Mouse (Mus musculus): ENCODE measurements at regions not wholly inside any gene's neighbourhood (a gene's known extent, or its start where the extent isn't known, plus 50 kb on each side); places are given as distances from the start of the nearest gene placed in this dataset.

DNA sequence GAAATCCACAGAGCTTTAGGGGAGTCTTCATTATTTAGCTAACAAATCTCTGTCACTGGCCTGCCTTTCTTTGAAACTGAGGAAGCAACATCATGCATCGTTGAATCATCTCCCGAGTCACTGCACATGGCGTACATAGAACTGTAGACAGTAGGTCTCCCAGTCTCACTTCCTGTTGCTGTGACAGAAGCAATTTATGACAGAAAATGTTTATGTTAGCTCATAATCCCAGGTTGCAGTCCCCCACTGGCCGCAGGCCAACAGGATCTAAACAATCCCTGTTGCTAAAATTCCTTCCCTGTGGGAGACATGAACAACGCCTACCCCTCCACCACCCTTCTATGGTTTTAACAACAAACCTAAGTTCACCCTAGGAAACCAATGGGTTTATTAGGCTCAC is 118.0 kb downstream of the Psat1 start:
- Histone ChIP-seq H3K4me2 (replicated peaks; ENCODE audit: low read depth, low read length) (no peak overlapping the region), H3K9me3 (ENCODE audit: control insufficient read depth, low read depth, low read length) (no peaks in the 10 kb centered on the region), H3K4me3 (ENCODE audit: low read depth, low read length) (no peak overlapping the region), H3K36me3 (ENCODE audit: control insufficient read depth, insufficient read depth, low read length) (no peaks in the 10 kb centered on the region), H3K4me1 (ENCODE audit: control insufficient read depth, insufficient read depth, low read length) (0 out of 2 replicates have a peak, but pooled peaks cover 3% of the 10 kb centered on the region), H3K27me3 (ENCODE audit: control insufficient read depth, insufficient read depth, low read length) (no peaks in the 10 kb centered on the region), H3K9ac (replicated peaks; ENCODE audit: low read depth, low read length) (no peak overlapping the region), H3K27ac (ENCODE audit: low read length) (no peak overlapping the region)
- peak; percentile 28; the same call in 1 of the 2 replicates for ATAC-seq (ENCODE audit: insufficient number of reproducible peaks, insufficient read depth, low FRiP score, low read depth)
- WGBS: 32% methylated on average over 5 of the region's 5 CpGs

DNA sequence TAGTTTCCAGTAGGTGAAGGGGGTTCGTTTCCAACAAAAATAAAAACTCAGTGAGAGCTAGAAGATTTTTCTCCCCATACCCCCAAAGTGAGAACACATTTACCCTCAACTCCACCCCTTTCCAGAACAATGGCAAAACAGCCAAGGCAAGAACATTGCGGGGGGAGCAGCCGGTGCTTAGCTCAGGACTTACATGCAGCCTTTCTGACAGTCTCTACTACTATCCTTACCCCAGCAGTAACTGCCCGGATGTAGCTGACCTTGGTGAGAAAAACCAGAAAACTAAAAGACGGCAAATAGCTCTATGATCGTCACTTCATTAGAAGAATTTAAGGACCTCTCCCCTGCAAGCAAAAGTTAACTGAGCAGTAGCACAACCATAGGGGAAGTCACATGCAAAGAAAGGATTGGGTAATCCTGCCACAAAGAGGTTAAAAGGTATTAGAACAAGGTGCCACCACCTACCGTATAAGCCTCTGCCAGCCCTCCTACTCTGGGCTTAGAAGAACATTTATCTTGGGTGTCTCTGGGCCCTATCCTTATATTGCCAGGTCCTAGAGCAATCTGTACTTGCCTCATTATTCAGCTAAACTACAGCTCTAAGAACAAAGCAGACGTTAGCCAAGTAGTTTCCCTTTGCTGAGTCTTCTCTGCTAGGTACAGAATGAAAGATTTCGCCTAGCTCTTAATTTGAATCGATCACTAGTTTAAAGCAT is 119.0 kb downstream of the Psat1 start:
- Histone ChIP-seq H3K4me2 (replicated peaks; ENCODE audit: low read depth, low read length) (no peak overlapping the region), H3K4me1 (ENCODE audit: control insufficient read depth, insufficient read depth, low read length) (0 out of 2 replicates have a peak, but pooled peaks cover 3% of the 10 kb centered on the region), H3K9me3 (ENCODE audit: control insufficient read depth, low read depth, low read length) (no peaks in the 10 kb centered on the region), H3K4me3 (ENCODE audit: low read depth, low read length) (no peak overlapping the region), H3K9ac (replicated peaks; ENCODE audit: low read depth, low read length) (no peak overlapping the region), H3K27me3 (ENCODE audit: control insufficient read depth, insufficient read depth, low read length) (no peaks in the 10 kb centered on the region), H3K36me3 (ENCODE audit: control insufficient read depth, insufficient read depth, low read length) (no peaks in the 10 kb centered on the region), H3K27ac (ENCODE audit: low read length) (no peak overlapping the region)
- no peak for ATAC-seq (ENCODE audit: insufficient number of reproducible peaks, insufficient read depth, low FRiP score, low read depth)
- WGBS: 69% methylated on average over 10 of the region's 10 CpGs

DNA sequence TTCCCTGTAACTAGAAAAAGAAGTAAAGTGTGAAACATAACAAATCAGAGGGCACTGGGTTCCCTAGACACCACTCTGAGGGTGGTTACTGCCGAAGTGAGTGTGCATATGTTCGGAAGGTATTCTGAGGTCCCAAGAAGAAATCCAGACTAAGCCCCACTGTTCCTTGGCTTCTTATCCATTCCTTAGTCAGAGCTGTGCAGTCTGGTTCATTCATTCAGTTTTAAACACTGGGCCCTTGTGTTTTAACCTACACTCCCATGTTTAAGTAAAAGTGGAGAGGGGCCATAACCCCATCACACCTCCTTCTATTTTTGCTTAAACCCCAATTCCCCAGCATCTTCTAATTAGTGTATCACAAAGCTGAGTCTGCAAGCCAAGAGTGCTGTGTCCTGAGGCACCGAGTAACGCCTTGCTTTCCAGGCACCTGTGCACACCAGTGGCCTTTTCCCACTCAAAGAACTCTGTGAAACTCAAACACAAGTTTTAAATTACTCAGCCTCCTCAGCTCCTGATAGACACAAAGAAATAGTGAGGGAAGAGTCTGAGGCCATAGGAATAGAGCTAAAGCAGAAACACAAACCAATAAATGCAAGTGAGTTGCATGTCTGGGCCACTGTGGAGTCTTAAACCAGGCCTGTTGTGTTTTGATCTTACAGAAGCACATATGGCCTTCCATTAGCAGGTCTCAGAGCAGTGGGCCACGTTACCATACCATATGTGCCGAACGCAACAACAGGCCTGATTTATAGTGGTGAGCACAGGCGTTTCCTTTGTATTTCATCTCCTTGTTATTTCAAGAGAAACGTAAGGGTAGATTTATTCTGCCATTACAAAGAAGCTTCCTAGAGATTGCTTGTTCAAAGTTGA is 119.8 kb downstream of the Psat1 start:
- Histone ChIP-seq H3K4me2 (replicated peaks; ENCODE audit: low read depth, low read length) (no peak overlapping the region), H3K36me3 (ENCODE audit: control insufficient read depth, insufficient read depth, low read length) (no peaks in the 10 kb centered on the region), H3K9ac (replicated peaks; ENCODE audit: low read depth, low read length) (no peak overlapping the region), H3K9me3 (ENCODE audit: control insufficient read depth, low read depth, low read length) (no peaks in the 10 kb centered on the region), H3K4me1 (ENCODE audit: control insufficient read depth, insufficient read depth, low read length) (0 out of 2 replicates have a peak, but pooled peaks cover 3% of the 10 kb centered on the region), H3K27ac (ENCODE audit: low read length) (no peak overlapping the region), H3K4me3 (ENCODE audit: low read depth, low read length) (no peak overlapping the region), H3K27me3 (ENCODE audit: control insufficient read depth, insufficient read depth, low read length) (no peaks in the 10 kb centered on the region)
- WGBS: 72% methylated on average over 9 of the region's 9 CpGs
- ATAC-seq (ENCODE audit: insufficient number of reproducible peaks, insufficient read depth, low FRiP score, low read depth): no peak

DNA sequence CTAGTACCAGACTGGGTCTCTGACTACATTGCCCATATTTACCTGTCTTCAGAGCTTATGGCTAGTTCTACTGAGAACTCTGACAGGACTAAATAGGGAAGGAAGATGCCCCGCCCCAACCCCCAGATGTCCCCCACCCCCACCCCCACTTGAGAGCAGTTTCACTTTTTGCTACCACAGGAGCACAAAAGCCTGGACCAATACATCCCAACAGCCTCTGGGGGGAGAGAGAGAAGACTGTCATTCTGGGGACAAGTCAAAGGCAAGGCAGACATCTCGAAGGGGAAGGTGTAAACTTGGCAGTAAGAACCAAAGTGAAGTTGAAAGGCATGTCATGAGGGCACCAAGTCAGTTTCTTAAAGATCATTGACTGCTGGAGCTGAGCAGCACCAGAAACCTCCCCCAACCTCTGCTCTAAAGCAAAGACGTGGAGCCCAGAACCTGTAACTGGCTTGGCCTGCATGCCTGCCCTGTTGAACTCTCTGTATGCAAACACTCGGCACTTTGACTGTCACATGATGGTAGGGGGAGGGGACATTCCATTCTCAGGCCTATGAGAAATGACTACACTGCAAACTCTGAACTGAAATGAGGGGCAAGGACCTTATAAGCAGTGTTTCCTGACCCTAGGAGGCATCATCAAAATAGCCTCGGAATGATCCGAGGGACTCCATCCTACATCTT is 123.3 kb downstream of the Psat1 start:
- no peak overlapping the region for H3K4me2 ChIP-seq (replicated peaks; ENCODE audit: low read depth, low read length)
- H3K4me1 ChIP-seq (ENCODE audit: control insufficient read depth, insufficient read depth, low read length): 0 out of 2 replicates have a peak, but pooled peaks cover 3% of the 10 kb centered on the region
- no peak overlapping the region for H3K4me3 ChIP-seq (ENCODE audit: low read depth, low read length)
- 61% methylated on average over 6 of the region's 6 CpGs for WGBS
- no peak for ATAC-seq (ENCODE audit: insufficient number of reproducible peaks, insufficient read depth, low FRiP score, low read depth)
- H3K27me3 ChIP-seq (ENCODE audit: control insufficient read depth, insufficient read depth, low read length): no peaks in the 10 kb centered on the region
- H3K9me3 ChIP-seq (ENCODE audit: control insufficient read depth, low read depth, low read length): no peaks in the 10 kb centered on the region
- no peaks in the 10 kb centered on the region for H3K36me3 ChIP-seq (ENCODE audit: control insufficient read depth, insufficient read depth, low read length)
- no peak overlapping the region for H3K9ac ChIP-seq (replicated peaks; ENCODE audit: low read depth, low read length)
- H3K27ac ChIP-seq (ENCODE audit: low read length): no peak overlapping the region

DNA sequence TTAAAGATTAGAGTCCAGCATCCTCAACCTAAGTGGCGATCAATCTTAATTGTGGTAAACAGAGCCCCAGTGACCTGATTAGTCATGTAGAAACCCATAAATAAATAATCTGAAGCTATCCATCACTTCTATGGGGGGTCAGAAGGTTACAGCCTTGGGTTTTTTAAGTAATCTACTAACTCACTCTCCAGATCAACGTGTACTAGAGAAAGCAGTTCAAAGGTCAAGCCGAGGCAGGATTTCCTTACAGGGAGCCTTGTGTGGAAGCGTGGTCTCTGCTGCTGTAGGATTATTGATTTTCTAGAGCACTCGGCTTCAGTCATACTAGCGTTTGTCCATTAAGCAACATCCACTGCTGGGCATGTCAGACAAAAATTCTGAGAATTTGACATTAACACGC is 127.1 kb downstream of the Psat1 start:
- Histone ChIP-seq H3K27ac (ENCODE audit: low read length) (no peak overlapping the region), H3K36me3 (ENCODE audit: control insufficient read depth, insufficient read depth, low read length) (no peaks in the 10 kb centered on the region), H3K9me3 (ENCODE audit: control insufficient read depth, low read depth, low read length) (no peaks in the 10 kb centered on the region), H3K27me3 (ENCODE audit: control insufficient read depth, insufficient read depth, low read length) (no peaks in the 10 kb centered on the region), H3K4me3 (ENCODE audit: low read depth, low read length) (no peak overlapping the region), H3K4me2 (replicated peaks; ENCODE audit: low read depth, low read length) (no peak overlapping the region), H3K4me1 (ENCODE audit: control insufficient read depth, insufficient read depth, low read length) (no peaks in the 10 kb centered on the region), H3K9ac (replicated peaks; ENCODE audit: low read depth, low read length) (no peak overlapping the region)
- 18% methylated on average over 7 of the region's 7 CpGs for WGBS
- ATAC-seq (ENCODE audit: insufficient number of reproducible peaks, insufficient read depth, low FRiP score, low read depth): no peak

DNA sequence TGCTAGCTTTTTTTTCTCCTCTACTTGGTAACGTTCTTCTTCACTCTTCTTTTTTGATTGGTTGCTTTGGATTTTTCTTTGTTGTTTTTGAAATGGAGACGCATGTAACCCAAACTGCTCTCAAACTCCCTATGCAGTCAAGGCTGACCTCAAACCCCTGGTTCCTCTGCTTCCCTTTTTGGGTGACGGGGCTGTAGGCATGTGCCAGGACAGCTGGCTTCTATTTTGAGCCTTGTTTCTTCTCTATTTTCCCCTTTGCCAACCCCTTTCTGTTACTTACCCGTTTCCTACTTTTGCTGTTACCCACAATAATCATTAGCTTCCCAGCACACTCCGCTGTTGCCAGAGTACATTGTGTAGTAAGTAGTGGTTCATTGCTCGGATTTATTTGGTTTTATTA is 132.0 kb downstream of the Psat1 start:
- no peak overlapping the region for H3K4me3 ChIP-seq (ENCODE audit: low read depth, low read length)
- no peaks in the 10 kb centered on the region for H3K9me3 ChIP-seq (ENCODE audit: control insufficient read depth, low read depth, low read length)
- 75% methylated on average over 6 of the region's 6 CpGs for WGBS
- no peaks in the 10 kb centered on the region for H3K4me1 ChIP-seq (ENCODE audit: control insufficient read depth, insufficient read depth, low read length)
- H3K9ac ChIP-seq (replicated peaks; ENCODE audit: low read depth, low read length): no peak overlapping the region
- no peaks in the 10 kb centered on the region for H3K27me3 ChIP-seq (ENCODE audit: control insufficient read depth, insufficient read depth, low read length)
- no peak for ATAC-seq (ENCODE audit: insufficient number of reproducible peaks, insufficient read depth, low FRiP score, low read depth)
- no peak overlapping the region for H3K4me2 ChIP-seq (replicated peaks; ENCODE audit: low read depth, low read length)
- no peak overlapping the region for H3K27ac ChIP-seq (ENCODE audit: low read length)
- H3K36me3 ChIP-seq (ENCODE audit: control insufficient read depth, insufficient read depth, low read length): no peaks in the 10 kb centered on the region

DNA sequence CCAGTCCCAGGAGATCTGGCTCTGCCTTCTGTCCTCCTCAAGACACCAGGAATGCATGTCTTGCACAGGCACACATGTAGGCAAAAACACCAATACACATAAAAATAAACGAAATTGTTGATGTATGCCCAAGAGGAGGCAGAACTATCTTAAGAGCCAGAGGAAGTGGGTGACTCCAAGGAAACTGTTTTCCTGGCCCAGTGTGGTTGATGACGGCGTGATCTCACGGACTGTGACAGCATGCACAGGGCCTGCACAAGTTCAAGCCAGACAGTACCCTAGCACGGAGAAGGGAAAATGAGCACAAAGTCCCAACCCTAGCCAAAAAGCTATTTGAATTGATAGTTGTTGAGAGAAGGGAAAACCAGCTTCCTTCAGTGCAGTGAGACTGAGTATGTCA is 138.1 kb downstream of the Psat1 start:
- Histone ChIP-seq H3K4me2 (replicated peaks; ENCODE audit: low read depth, low read length) (no peak overlapping the region), H3K36me3 (ENCODE audit: control insufficient read depth, insufficient read depth, low read length) (no peaks in the 10 kb centered on the region), H3K9ac (replicated peaks; ENCODE audit: low read depth, low read length) (no peak overlapping the region), H3K4me3 (ENCODE audit: low read depth, low read length) (no peak overlapping the region), H3K27ac (ENCODE audit: low read length) (no peak overlapping the region), H3K9me3 (ENCODE audit: control insufficient read depth, low read depth, low read length) (no peaks in the 10 kb centered on the region), H3K4me1 (ENCODE audit: control insufficient read depth, insufficient read depth, low read length) (no peaks in the 10 kb centered on the region), H3K27me3 (ENCODE audit: control insufficient read depth, insufficient read depth, low read length) (no peaks in the 10 kb centered on the region)
- 88% methylated on average over 5 of the region's 5 CpGs for WGBS
- ATAC-seq (ENCODE audit: insufficient number of reproducible peaks, insufficient read depth, low FRiP score, low read depth): no peak

DNA sequence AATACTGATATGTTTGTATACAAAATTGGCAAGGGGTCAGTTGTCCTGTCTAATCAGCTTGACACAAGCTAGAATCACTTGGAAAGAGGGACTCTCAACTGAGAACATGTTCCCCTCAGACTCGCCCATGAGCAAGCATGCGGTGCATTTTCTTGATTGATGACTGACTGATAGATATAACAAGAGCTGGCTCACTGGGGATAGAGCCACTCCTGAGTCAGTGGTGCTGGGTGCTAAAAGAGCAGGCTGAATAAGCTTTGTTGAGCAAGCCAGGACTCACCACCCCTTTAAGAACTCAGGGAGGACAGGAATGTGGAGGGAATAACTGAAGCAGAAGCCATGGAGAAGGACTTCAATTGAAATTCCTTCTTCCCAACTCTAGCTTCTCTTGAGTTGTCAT is 139.5 kb downstream of the Psat1 start:
- 71% methylated on average over 2 of the region's 2 CpGs for WGBS
- no peaks in the 10 kb centered on the region for H3K36me3 ChIP-seq (ENCODE audit: control insufficient read depth, insufficient read depth, low read length)
- H3K9me3 ChIP-seq (ENCODE audit: control insufficient read depth, low read depth, low read length): no peaks in the 10 kb centered on the region
- H3K9ac ChIP-seq (replicated peaks; ENCODE audit: low read depth, low read length): no peak overlapping the region
- H3K4me1 ChIP-seq (ENCODE audit: control insufficient read depth, insufficient read depth, low read length): no peaks in the 10 kb centered on the region
- no peak overlapping the region for H3K4me3 ChIP-seq (ENCODE audit: low read depth, low read length)
- H3K4me2 ChIP-seq (replicated peaks; ENCODE audit: low read depth, low read length): no peak overlapping the region
- no peak for ATAC-seq (ENCODE audit: insufficient number of reproducible peaks, insufficient read depth, low FRiP score, low read depth)
- H3K27ac ChIP-seq (ENCODE audit: low read length): no peak overlapping the region
- no peaks in the 10 kb centered on the region for H3K27me3 ChIP-seq (ENCODE audit: control insufficient read depth, insufficient read depth, low read length)
